Comparison of ENCODE assay signal across 9 mouse cellular contexts in the genomic region with DNA sequence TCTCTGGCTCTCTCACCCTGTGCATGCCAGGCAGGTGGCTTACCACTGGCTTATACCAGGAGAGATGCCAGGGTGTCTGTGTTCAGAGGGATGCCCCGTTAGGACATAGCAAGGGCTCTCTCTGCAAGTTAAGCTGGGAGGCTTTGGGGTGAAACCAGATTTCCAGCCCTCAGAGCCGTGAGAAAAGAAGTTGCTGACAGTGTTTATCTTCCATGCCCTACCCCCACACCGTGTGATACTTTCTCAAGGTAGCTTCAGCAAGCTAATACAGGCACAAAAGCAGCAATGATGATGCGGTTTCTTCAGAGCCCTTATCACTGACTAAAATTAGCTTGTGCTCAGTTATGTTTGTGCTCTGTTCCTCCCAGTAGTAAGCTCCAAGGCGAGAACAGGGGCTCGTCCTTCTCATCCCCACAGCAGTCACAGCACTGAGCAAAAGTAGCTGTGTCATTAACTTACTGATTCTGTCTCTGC. TPM values are rescaled to one million over a fixed set of nuclear protein-coding genes. Genes with fewer than 3 reads are reported as not detected.
A peak's percentile ranks its signal among the peaks of the same experiment; 100 is the strongest.
DNase-seq lines count a peak whose midpoint lies in the region; ATAC-seq lines count a peak whose summit lies in the region.
"Had no signal": no experiment of that assay in that cellular context is flagged by ENCODE, and none has a peak within 500 bp of the region (broad histone marks: within the 10 kb centered on the region; RNA-seq: fewer than 3 reads in every experiment).

No protein-coding gene starts in this region.

- no peaks in the 10 kb centered on the region; the same call in 1 of the 2 replicates for H3K4me1 ChIP-seq in embryonic facial prominence, embryonic 10.5 days
- no peaks in the 10 kb centered on the region for H3K4me1 ChIP-seq in midbrain, embryonic 14.5 days (ENCODE audit: control insufficient read depth, insufficient read depth, low read length)

- no peak overlapping the region for H3K9ac ChIP-seq in midbrain, embryonic 14.5 days (replicated peaks; ENCODE audit: low read length)

- H3K27ac ChIP-seq in embryonic facial prominence, embryonic 10.5 days (replicated peaks): no peak overlapping the region
- H3K27ac ChIP-seq in midbrain, embryonic 14.5 days (replicated peaks; ENCODE audit: low read depth, low read length): no peak overlapping the region

- no peaks in the 10 kb centered on the region for H3K9me3 ChIP-seq in embryonic facial prominence, embryonic 10.5 days
- no peaks in the 10 kb centered on the region for H3K9me3 ChIP-seq in midbrain, embryonic 14.5 days (ENCODE audit: control insufficient read depth, low read length)

- no peak overlapping the region for H3K4me2 ChIP-seq in midbrain, embryonic 14.5 days (ENCODE audit: low read length)
- H3K4me2 ChIP-seq: midbrain, embryonic 11.5 days had no signal

- DNase-seq in adrenal gland, adult 2 months: peak; percentile 8
- no peak for DNase-seq in adrenal gland, postnatal 4 days (ENCODE audit: low spot score in 2 of 2)
- DNase-seq in MEL-GATA-1-ER (ENCODE audit: extremely low read depth, low read depth): peak; percentile 89
- DNase-seq in cerebellum, postnatal 36 days: peak; percentile 16 to 38
- peak; percentile 21 for DNase-seq in heart, postnatal 4 days
- no peak for DNase-seq in embryonic facial prominence, embryonic 10.5 days (ENCODE audit: low spot score)
- DNase-seq in gastrocnemius, adult 8-10 months (ENCODE audit: low spot score in 2 of 2): no peak
- DNase-seq in midbrain, embryonic 14.5 days: no peak

- 65% methylated on average over 6 of the region's 6 CpGs for WGBS in embryonic facial prominence, embryonic 10.5 days
- 66% methylated on average over 6 of the region's 6 CpGs for WGBS in midbrain, embryonic 14.5 days

- ATAC-seq in midbrain, embryonic 14.5 days (ENCODE audit: low FRiP score, low TSS enrichment): no peak

- H3K27me3 ChIP-seq in embryonic facial prominence, embryonic 10.5 days (replicated peaks; ENCODE audit: low read depth, poor library complexity, severe bottlenecking): no peaks in the 10 kb centered on the region
- no peaks in the 10 kb centered on the region for H3K27me3 ChIP-seq in midbrain, embryonic 14.5 days (ENCODE audit: control insufficient read depth, insufficient read depth, low read length)

- H3K36me3 ChIP-seq in embryonic facial prominence, embryonic 10.5 days (replicated peaks): no peaks in the 10 kb centered on the region
- no peaks in the 10 kb centered on the region for H3K36me3 ChIP-seq in midbrain, embryonic 14.5 days (ENCODE audit: control insufficient read depth, insufficient read depth, low read length)

- H3K4me3 ChIP-seq in embryonic facial prominence, embryonic 10.5 days: no peak overlapping the region
- no peak overlapping the region for H3K4me3 ChIP-seq in midbrain, embryonic 14.5 days (replicated peaks; ENCODE audit: low read depth, low read length)

RNA-seq across cellular contexts. Expression of a gene that starts 42.4 kb away (rescaled TPM):
- total RNA-seq in adrenal gland, adult 2 months (2021): 1 to 10 TPM; 2.6 to 2.9 TPM
- polyA plus RNA-seq in adrenal gland, adult 2 months (2012; rRNA removed): 0.07 and 0.08 TPM in 2 replicates
- 1 to 10 TPM; 3.7 to 4.1 TPM for total RNA-seq in adrenal gland, postnatal 4 days (2021)
- 10 to 100 TPM; 19.8 to 20.5 TPM for total RNA-seq in heart, postnatal 4 days (2021)
- polyA plus RNA-seq in embryonic facial prominence, embryonic 10.5 days (2016; fragmentation: Nextera tagmentation; extraction: Ambion mirVana): 4.6 and 5.5 TPM in 2 replicates
- total RNA-seq in gastrocnemius, adult 8-10 months (2022): 10 to 100 TPM in 3 of 4 experiments, 1 to 10 TPM in 1; 9.7 to 15.5 (median 13.1) TPM
- 4.9 and 7.7 TPM in 2 replicates for polyA plus RNA-seq in midbrain, embryonic 14.5 days (2014; fragmentation: Nextera tagmentation; extraction: Ambion mirVana)

Comparison
In these comparisons a context has a peak if more than half of its experiments do, and no peak if none do; other contexts are left out.
1. DNase-seq: peak in adrenal gland, adult 2 months (single experiment), MEL-GATA-1-ER (single experiment), cerebellum, postnatal 36 days (2 of 2) and heart, postnatal 4 days (single experiment); none in adrenal gland, postnatal 4 days (0 of 2), embryonic facial prominence, embryonic 10.5 days (single experiment), gastrocnemius, adult 8-10 months (0 of 2) and midbrain, embryonic 14.5 days (single experiment).